Mouse (Mus musculus) spleen, postnatal 4 days (tissue): ENCODE measurements around the gene Arhgap6.

Experiments
- DNase-seq, 2 experiments: peaks; one replicate each; pipeline ENCODE4 v3.0.0; 2022; ENCODE audit warnings: low spot score in 2 of 2

Arhgap6 gene

GRCm38 (mm10) chrX:169110031-169110430 is 315.1 kb downstream of the Arhgap6 start:
- no peak for DNase-seq

GRCm38 (mm10) chrX:169112662-169113061 is 317.8 kb downstream of the Arhgap6 start:
- no peak for DNase-seq

GRCm38 (mm10) chrX:169123115-169123772 is 328.3 kb downstream of the Arhgap6 start:
- no peak for DNase-seq

- DNase-seq = no peak
Measured at GRCm38 (mm10) chrX:169123773-169124151, 328.9 kb downstream of the Arhgap6 start.

- no peak for DNase-seq
Measured at GRCm38 (mm10) chrX:169139758-169140157, 344.9 kb downstream of the Arhgap6 start.

- no peak for DNase-seq
Measured at GRCm38 (mm10) chrX:169140467-169140866, 345.6 kb downstream of the Arhgap6 start.

- no peak for DNase-seq
Measured at GRCm38 (mm10) chrX:169153805-169154204, 358.9 kb downstream of the Arhgap6 start.

GRCm38 (mm10) chrX:169158385-169158784 is 363.5 kb downstream of the Arhgap6 start:
- no peak for DNase-seq

- DNase-seq = no peak
Measured at GRCm38 (mm10) chrX:169170981-169171380, 376.1 kb downstream of the Arhgap6 start.

- no peak for DNase-seq
Measured at GRCm38 (mm10) chrX:169173796-169174195, 378.9 kb downstream of the Arhgap6 start.

GRCm38 (mm10) chrX:169178634-169179033 is 383.7 kb downstream of the Arhgap6 start:
- no peak for DNase-seq

- DNase-seq = no peak
Measured at GRCm38 (mm10) chrX:169187100-169187499, 392.2 kb downstream of the Arhgap6 start, which contains the start of gene Amelx. TSS of gene Amelx (minus strand) at chrX:169187200.

- no peak for DNase-seq
Measured at GRCm38 (mm10) chrX:169210019-169210418, 415.1 kb downstream of the Arhgap6 start.

- DNase-seq = no peak
Measured at GRCm38 (mm10) chrX:169220064-169220463, 425.2 kb downstream of the Arhgap6 start.

- no peak for DNase-seq
Measured at GRCm38 (mm10) chrX:169222357-169223062, 427.6 kb downstream of the Arhgap6 start.

GRCm38 (mm10) chrX:169255915-169256314 is 461.0 kb downstream of the Arhgap6 start:
- no peak for DNase-seq

- no peak for DNase-seq
Measured at GRCm38 (mm10) chrX:169256741-169257140, 461.8 kb downstream of the Arhgap6 start.

- no peak for DNase-seq
Measured at GRCm38 (mm10) chrX:169261034-169261433, 466.1 kb downstream of the Arhgap6 start.

GRCm38 (mm10) chrX:169262212-169262611 is 467.3 kb downstream of the Arhgap6 start:
- no peak for DNase-seq

GRCm38 (mm10) chrX:169263433-169264172 is 468.7 kb downstream of the Arhgap6 start:
- no peak for DNase-seq

- no peak for DNase-seq
Measured at GRCm38 (mm10) chrX:169299579-169299978, 504.7 kb downstream of the Arhgap6 start.

- peak in 1 of 2 experiments; percentile 55 for DNase-seq
Measured at GRCm38 (mm10) chrX:169302271-169303045, 507.6 kb downstream of the Arhgap6 start.
